Mouse (Mus musculus): ENCODE results near the gene Tesmin.
A peak's percentile ranks its signal among the peaks of the same experiment; 100 is the strongest.

The Tesmin gene

GRCm38 (mm10) chr19:3388629-3389057 is at the start of gene Tesmin:
Tesmin (plus strand) TSS chr19:3388857.
- peak; percentile 86 for DNase-seq

GRCm38 (mm10) chr19:3339187-3339586 is 49.5 kb upstream of the Tesmin start:
- no peak for DNase-seq

GRCm38 (mm10) chr19:3341021-3341420 is 47.6 kb upstream of the Tesmin start:
- DNase-seq, result no peak

- DNase-seq, result no peak
These were observed 44.7 kb upstream of the Tesmin start for GRCm38 (mm10) chr19:3343929-3344328.

GRCm38 (mm10) chr19:3344636-3345544 is 43.8 kb upstream of the Tesmin start:
- no peak for DNase-seq

- no peak for DNase-seq
These were observed 40.9 kb upstream of the Tesmin start for GRCm38 (mm10) chr19:3347784-3348183.

- DNase-seq, result no peak
These were observed 35.1 kb upstream of the Tesmin start for GRCm38 (mm10) chr19:3353415-3354111.

- DNase-seq, result no peak
These were observed 33.6 kb upstream of the Tesmin start for GRCm38 (mm10) chr19:3355096-3355495.

GRCm38 (mm10) chr19:3356516-3356915 is 32.1 kb upstream of the Tesmin start:
- DNase-seq, result no peak

- no peak for DNase-seq
These were observed 31.0 kb upstream of the Tesmin start for GRCm38 (mm10) chr19:3357620-3358019.

- DNase-seq, result no peak
These were observed 28.6 kb upstream of the Tesmin start for GRCm38 (mm10) chr19:3359841-3360588.

- no peak for DNase-seq
These were observed 25.1 kb upstream of the Tesmin start for GRCm38 (mm10) chr19:3363510-3363909.

- no peak for DNase-seq
These were observed 23.6 kb upstream of the Tesmin start for GRCm38 (mm10) chr19:3365089-3365488.

- DNase-seq, result no peak
These were observed 20.4 kb upstream of the Tesmin start for GRCm38 (mm10) chr19:3368276-3368675.

GRCm38 (mm10) chr19:3373380-3373779 is 15.3 kb upstream of the Tesmin start:
- DNase-seq, result no peak

GRCm38 (mm10) chr19:3374028-3374427 is 14.6 kb upstream of the Tesmin start:
- no peak for DNase-seq

- no peak for DNase-seq
These were observed 12.6 kb upstream of the Tesmin start for GRCm38 (mm10) chr19:3375945-3376495.

- DNase-seq, result no peak
These were observed 11.5 kb upstream of the Tesmin start for GRCm38 (mm10) chr19:3376966-3377715.

GRCm38 (mm10) chr19:3378614-3379013 is 10.0 kb upstream of the Tesmin start:
- no peak for DNase-seq

GRCm38 (mm10) chr19:3388061-3388460 is 596 bp upstream of the Tesmin start:
- no peak for DNase-seq

- DNase-seq, result peak; percentile 91
These were observed 432 bp downstream of the Tesmin start for GRCm38 (mm10) chr19:3389089-3389488.

- DNase-seq, result no peak
These were observed 3.7 kb downstream of the Tesmin start for GRCm38 (mm10) chr19:3392384-3392783.

Measured in right cerebral cortex, postnatal 14 days (tissue).